Mouse (Mus musculus) left cerebral cortex, postnatal 4 days (tissue): Measurements from ENCODE around the gene Ccdc24. TPM values are rescaled to one million over a fixed set of nuclear protein-coding genes. Genes with fewer than 3 reads are reported as not detected.
A peak's percentile ranks its signal among the peaks of the same experiment; 100 is the strongest.

ENCODE experiments used
- DNase-seq: peaks from one replicate; pipeline ENCODE4 v3.0.0-alpha.2; 2022
- intact Hi-C: fragments of 180-260 bp; cut with DNase I; formaldehyde crosslinking; loops from one replicate; pipeline ENCODE4 v1.15.1; 2025
- total RNA-seq, 2 experiments: library from RNA; stranded (reverse); gene quantifications; 2 replicates each; pipeline ENCODE4 v1.2.3; 2021

Ccdc24 gene
- total RNA-seq = 1 to 10 TPM; 6.0 to 8.2 TPM

- intact Hi-C loops = no loop called here
- DNase-seq = no peak
Measured at GRCm38 (mm10) chr4:117872471-117872886, at the start of gene Ccdc24. Ccdc24 (minus strand) TSS chr4:117872557.

DNA sequence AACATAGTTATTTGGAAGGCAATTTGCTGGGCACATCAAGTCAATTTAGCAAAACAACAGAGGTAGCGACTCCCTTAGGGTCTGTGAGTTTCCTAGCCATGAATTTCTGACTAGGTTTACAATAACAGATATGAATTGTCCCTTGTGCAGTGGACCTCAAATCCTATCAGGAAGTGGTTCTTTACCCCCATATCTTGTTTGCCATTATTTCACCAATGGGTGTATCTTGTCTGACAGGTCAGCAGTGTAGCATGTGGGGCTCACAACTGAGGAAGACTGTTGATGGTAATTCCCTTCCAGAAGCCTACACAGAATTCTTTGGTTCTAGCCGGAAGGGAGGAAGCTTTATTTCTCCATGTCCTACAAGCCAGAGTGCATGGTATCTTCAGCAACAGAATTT, 49.0 kb upstream of the Ccdc24 start:
- intact Hi-C loops = no loop called here
- DNase-seq = no peak

- no peak for DNase-seq
- intact Hi-C loops = no loop called here
Measured at GRCm38 (mm10) chr4:117918762-117919161, 46.4 kb upstream of the Ccdc24 start.

GRCm38 (mm10) chr4:117918261-117918660, 45.9 kb upstream of the Ccdc24 start:
- DNase-seq = no peak
- intact Hi-C loops = no loop called here

DNA sequence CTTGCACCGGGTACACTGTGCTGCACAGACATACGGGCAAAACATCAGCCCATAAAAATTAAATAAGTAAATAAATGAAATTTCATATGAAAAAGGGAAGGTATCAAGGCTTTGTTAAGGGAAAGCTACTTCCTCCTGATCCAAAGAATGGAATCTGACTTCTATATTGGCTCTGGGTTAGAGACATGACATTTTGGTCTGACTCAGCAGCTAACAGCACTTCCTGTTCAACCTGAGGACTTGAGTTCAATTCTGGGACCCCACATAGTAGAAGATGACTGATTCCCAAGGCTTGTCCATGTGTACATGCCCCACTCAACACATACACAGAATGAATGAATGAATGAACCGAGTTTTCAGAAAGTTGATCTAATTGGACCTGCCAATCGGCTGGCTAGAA, 45.5 kb upstream of the Ccdc24 start:
- no peak for DNase-seq
- intact Hi-C loops = no loop called here

- DNase-seq = no peak
- intact Hi-C loops = no loop called here
Measured at GRCm38 (mm10) chr4:117917402-117917801, 45.0 kb upstream of the Ccdc24 start.

- no peak for DNase-seq
- intact Hi-C loops = no loop called here
Measured at GRCm38 (mm10) chr4:117916386-117916785, 44.0 kb upstream of the Ccdc24 start.

- intact Hi-C loops = no loop called here
Measured at GRCm38 (mm10) chr4:117915489-117916105, 43.2 kb upstream of the Ccdc24 start.

DNA sequence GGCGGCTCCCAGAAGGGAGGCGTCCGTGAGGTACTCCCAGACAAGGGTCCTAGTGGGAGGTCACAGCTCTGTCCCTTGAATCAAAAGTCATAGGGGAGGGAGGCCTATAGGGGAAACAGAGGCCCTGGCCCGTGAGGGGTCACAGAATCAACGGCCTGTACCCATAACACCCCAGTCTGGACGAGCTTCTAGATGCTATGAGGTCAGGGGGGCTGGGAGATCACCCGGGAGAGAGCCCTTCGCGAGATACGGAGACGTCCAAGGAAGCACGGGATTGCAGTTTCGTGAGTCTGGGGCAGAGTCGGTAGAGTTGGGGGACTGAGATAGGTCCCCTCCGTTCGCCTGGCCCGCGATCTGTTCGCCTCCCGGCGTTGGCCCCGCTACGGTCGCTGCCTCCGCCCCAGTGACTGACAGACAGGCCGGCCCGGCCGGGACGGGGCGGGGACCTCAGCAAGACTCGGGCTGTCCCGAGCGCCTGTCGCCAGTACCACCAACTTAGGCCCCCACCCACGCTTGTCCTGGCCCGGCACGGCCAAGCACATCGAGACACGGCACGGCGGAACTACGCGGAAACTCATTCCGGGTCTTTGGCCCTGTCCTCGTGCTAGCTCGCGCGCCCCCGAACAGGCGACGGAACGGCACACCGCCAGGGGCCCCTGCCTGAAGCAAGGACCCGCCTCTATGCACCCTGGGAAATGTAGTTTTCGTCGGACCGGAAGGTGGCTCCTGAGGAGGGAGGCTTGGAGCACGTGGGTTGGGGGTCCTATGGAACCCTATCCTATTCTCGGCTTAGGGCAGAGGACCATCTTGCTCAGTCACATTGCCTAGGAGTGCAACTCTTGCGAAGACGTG, 42.5 kb upstream of the Ccdc24 start, which contains the start of gene Ipo13:
TSS of gene Ipo13 (minus strand) at position 409 of the 852 bp plus-strand sequence.
- DNase-seq = peak; percentile 94

More at GRCm38 (mm10) chr4:117915489-117916105, 43.2 kb upstream of the Ccdc24 start:
- DNase-seq = no peak

DNA sequence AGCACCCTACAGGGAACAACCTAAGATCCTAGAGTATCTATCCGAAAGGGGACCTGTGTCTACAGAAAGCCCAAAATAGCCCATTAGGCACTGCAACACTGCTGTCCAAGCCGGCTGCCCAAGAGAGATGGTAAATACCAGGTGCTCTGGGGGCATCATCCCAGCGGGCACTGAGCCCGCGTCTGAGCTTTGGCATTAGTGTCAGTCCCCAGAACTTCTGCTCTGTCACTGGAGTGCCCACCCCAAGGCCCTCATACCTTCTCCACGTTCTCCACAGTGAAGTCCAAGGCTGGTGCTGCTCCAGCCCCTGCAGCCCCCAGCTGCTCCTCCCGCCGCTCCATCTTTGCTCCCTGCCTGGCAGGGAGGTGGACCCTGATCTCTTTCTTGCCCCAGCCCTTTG, 41.7 kb upstream of the Ccdc24 start:
- peak; percentile 63 for DNase-seq
- intact Hi-C loops = no loop called here

More for the DNA sequence above, 42.5 kb upstream of the Ccdc24 start, which contains the start of gene Ipo13:
- intact Hi-C loops = no loop called here

DNA sequence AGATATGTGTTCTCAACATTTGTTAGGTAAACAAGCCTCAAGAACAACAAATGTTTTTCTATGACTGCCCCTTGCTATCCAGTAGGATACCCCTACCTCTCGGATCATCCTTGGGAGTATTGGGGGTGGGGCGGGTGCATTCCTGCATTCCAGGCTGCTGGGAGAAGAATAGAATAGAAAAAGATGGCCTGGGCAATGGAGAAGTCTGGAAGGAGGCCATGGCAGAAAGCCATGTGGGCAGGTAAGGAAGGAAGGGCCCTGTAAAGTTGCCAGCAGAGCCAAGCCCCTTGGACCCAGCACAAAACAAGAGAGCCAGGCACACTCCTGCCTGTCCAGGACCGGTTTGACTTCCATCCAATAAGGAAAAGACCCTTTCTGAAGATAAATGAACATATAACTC, 41.1 kb upstream of the Ccdc24 start:
- intact Hi-C loops = no loop called here
- DNase-seq = peak; percentile 68

DNA sequence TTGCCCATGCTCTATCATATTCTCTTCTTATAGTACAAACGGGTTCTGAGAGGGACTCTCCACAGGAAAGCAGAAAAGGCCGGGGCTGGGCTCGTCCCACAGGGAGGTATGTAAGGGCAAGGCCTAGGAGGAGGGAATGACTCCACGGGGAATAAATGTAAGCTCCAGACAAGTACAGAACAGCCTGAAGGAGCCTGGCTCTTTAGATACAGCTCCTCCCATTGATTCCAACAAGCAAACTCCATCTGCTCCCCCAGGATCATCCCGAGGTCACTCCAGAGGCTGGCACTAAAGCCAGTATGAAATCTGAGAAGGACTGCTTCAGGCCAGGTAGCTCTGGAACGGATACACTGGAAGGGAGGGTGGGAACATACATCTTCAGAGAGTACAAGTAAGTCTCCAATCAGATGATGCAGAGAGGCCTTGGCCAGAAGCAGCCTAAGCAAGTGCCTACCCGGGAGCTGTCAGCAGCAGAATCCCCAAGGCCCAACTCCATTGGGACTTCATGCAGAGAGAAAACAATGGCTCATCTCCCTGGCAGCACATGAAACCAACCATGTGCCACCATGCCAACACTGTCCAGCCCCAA, 40.4 kb upstream of the Ccdc24 start:
- no peak for DNase-seq
- intact Hi-C loops = no loop called here

DNA sequence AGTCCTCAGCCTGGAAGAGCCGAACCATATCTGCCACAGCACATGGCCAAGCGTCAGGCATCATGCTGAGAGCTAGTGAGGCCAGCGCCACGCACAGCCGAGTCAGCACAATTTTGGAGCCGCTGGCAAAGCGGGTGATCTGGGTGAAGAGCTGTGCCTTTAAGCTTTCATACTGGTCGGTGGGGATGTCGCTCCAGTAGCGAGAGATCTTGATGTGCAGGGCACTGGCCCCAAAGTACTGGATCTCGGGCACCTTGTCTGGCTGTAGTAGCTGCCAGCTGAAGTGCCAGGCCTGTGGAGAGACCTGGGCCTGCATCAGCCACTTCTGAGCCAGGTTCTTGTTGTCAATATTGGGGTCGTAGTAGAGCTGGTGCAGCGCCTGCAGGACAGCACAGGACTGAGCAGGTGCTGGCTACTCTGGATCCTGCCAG, 39.8 kb upstream of the Ccdc24 start:
- intact Hi-C loops = no loop called here
- no peak for DNase-seq

DNA sequence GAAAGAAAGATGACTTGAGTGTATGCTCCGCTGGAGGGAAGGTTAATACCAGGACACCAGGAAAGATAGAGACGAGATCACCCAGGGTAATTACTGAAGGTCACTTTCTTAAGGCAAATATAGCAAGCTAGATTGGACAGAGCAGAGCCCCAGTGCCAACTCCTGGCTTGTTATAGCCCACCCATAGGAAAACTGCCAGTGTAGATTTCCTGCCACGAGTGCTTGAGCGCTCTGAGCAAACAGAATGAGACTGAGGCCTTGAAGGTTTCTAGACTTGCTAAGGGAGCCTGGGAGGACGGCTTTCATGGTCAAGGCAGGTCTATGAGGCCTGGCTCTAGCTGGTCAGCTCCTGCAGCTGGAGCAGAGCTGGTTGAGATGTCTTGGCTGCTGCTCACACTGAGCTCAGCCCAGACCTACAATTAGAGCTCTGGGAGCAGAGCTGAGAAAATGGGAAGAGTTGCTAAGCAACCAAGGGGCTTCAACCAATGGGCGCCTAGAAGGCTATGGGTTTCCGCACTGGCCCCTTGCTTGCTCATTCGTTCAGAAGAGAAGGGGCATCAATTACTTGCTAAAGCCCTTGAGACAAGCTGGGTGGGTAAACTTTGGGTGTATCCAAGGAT, 36.6 kb upstream of the Ccdc24 start:
- peak; percentile 34 for DNase-seq
- intact Hi-C loops = no loop called here

DNA sequence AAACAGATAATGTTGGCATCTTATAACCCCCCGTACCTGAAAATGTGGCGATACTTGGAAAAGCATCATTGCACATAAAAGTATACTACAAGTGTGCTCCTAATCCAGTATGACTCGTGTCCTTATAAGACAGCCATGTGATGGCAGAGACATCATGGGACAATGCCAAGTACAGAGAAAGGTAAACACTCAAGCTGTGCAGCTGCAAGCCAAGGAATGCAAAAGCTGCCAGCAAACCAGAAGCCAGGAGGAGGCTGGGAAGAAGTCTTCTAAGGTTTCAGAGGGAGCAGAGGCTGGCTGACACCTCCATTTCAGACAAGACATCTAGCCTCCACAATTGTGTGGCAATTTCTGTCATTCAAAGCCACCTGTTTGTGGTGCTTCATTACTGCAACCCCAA, 33.8 kb upstream of the Ccdc24 start:
- intact Hi-C loops = no loop called here
- DNase-seq = no peak

DNA sequence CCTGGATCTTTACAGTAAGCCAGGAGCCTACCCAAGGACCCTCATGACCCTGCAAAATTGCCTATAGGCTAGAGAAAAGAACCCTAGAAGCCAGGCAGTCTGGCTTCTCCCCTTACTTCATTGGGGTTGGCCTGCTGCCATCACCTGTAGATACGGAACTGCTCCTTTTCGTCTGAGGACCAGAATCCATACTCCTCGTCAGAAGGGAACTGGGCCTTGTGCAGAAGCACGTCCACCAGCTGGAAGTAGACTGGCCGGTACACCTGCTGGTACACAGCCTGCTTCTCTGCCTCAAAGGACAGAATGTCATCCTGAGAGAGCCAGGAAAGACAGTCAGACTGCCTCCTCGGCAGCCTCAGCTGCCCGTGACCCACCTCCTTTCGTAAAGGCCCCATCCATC, 32.4 kb upstream of the Ccdc24 start:
- intact Hi-C loops = no loop called here
- no peak for DNase-seq

DNA sequence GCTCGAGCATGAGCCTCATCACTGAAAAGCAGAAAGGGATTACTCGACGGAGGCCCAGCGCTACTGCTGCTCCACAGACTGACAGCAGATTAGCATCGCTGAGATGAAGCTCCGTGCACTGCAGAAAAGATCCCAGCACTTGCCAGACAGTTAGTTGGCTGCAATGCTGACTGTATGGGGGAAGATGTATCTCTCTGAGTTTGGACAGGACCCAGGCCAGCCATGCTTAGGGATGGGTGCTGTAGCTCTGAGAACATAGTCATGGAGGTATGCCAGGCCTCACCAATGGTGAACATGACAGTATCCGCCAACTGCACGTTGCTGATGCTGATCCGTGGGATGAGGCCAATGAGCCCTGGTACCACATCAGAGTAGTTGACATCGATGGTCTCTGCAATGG, 31.7 kb upstream of the Ccdc24 start:
- intact Hi-C loops = no loop called here
- DNase-seq = no peak

DNA sequence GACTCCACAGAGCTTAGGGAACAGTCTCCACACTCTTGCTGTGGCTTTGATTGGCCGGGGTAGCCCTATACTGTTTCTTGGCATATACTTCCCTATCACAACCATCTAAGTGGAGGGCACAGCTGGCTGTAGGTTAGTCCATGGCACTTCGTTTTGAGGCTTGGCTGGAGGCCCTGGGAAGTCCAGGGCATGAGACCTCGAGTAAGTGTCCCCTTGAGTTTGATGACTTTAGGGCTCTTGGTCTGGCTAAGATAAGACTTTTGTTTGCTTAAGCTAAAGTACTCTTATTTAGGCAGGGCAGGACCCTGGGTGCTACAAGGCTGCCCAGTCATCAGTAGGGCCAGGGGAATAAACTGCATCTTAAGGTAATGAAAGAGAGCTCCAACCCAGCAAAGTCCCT, 25.8 kb upstream of the Ccdc24 start:
- intact Hi-C loops = no loop called here
- no peak for DNase-seq

DNA sequence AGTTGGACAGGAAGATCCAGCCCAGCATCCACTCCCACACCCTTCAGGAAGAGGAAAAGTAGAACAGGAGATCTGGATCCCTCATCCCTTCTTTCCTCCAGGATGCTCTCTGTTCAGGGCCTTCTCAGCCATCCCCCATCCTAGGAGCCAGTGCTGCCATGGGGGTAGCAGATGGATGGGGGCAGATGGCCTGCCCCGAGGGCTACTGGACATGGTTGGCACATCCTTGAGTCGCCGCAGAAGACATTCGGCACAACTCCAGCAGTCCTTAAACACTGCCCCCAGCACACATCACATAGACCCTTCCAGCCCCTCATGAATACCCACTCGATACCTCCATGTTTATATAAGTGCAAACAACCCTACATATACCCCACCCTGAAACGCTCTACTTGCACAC, 23.7 kb upstream of the Ccdc24 start:
- intact Hi-C loops = no loop called here
- DNase-seq = peak; percentile 63

GRCm38 (mm10) chr4:117895339-117895738, 23.0 kb upstream of the Ccdc24 start:
- intact Hi-C loops = no loop called here
- DNase-seq = no peak

DNA sequence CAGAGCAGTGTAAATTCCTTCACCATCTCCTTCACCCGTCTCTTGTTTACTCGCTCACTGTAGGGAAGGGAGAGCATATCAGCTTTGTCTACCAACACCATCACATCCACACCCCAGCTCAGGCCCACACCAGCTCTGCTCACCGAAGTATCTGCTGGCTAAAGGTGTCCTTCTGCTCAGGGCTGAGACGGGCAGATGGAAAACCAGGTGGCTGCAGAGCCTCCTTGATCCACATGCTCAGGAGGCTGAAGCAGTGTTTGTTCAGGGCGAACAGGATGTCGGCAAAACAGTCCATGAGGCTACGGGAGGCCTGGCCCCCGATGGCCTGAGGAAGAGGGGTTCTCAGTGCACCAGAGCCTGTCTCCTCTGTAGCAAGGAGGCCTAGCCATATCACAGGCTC, 22.2 kb upstream of the Ccdc24 start:
- intact Hi-C loops = no loop called here
- no peak for DNase-seq
